Mouse (Mus musculus): ENCODE measurements at regions not wholly inside any gene's neighbourhood (a gene's known extent, or its start where the extent isn't known, plus 50 kb on each side); places are given as distances from the start of the nearest gene placed in this dataset.

DNA sequence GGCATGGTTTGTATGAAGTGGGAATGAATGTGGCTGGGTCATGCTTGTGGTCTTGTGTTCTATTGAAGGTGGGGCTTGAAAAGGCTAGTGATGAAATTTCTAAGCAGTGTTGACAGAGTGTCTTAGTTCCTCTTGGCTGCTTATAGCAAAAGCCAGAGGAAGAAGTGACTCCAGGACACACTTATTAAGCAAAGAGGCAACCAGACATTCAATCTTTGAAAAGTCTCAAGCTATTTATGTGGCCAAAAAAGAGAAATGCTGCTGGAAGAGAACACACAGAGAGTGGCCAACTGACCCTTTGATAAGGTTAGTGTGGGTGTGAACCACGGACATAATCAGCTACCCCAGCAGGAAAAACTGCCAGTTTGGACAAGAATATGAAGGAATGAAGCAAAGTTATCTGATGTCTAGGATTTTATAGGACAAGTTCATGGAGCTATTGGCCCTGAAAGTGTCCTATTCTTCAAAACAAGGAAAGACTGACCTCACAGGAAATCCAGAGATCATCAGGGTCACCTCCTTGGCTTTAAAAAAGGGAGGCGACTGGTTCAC is 104.4 kb upstream of the Nxt1 start:
- ATAC-seq, result no peak
- 66% methylated on average over 2 of the region's 2 CpGs for WGBS
- H3K27ac ChIP-seq (ENCODE audit: low read length), result no peak overlapping the region

DNA sequence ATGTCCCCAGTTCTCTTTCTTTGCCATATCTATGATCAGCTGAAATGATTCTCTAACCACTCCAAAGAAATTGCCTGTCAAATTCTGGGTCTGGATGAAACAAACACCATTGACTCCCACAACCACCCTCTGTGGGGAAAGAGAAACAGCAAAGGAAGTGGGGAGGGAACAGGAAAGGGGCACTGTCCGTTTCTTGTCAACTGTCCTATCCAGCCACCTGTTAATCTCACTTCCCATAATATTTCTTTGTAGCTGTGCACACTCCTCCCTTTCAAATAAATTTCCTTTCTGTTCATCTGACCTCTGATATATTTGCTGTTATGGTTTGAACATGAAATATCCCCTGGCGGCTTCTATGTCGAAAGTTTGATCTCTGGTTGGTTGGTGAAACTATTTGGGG is 109.0 kb upstream of the Nxt1 start:
- no peaks in the 10 kb centered on the region for H3K36me3 ChIP-seq (ENCODE audit: control insufficient read depth, insufficient read depth, low read length)
- no peak overlapping the region for H3K9ac ChIP-seq (ENCODE audit: low read depth, low read length)
- no peak overlapping the region for H3K27ac ChIP-seq (ENCODE audit: low read length)
- no peak overlapping the region for H3K4me2 ChIP-seq (ENCODE audit: low read length)
- H3K9me3 ChIP-seq (replicated peaks; ENCODE audit: control insufficient read depth, low read length, poor library complexity, severe bottlenecking), result no peaks in the 10 kb centered on the region
- H3K4me3 ChIP-seq (ENCODE audit: low read depth, low read length), result no peak overlapping the region
- H3K4me1 ChIP-seq (ENCODE audit: control insufficient read depth, insufficient read depth, low read length), result no peaks in the 10 kb centered on the region
- 87% methylated on average over 3 of the region's 3 CpGs for WGBS
- H3K27me3 ChIP-seq (ENCODE audit: control insufficient read depth, insufficient read depth, low read depth, low read length), result no peaks in the 10 kb centered on the region
- no peak for ATAC-seq

More for the DNA sequence above, 104.4 kb upstream of the Nxt1 start:
- Histone ChIP-seq H3K4me2 (ENCODE audit: low read length) (no peak overlapping the region), H3K4me1 (ENCODE audit: control insufficient read depth, insufficient read depth, low read length) (no peaks in the 10 kb centered on the region), H3K36me3 (ENCODE audit: control insufficient read depth, insufficient read depth, low read length) (no peaks in the 10 kb centered on the region), H3K9ac (ENCODE audit: low read depth, low read length) (no peak overlapping the region), H3K4me3 (ENCODE audit: low read depth, low read length) (no peak overlapping the region), H3K27me3 (ENCODE audit: control insufficient read depth, insufficient read depth, low read depth, low read length) (no peaks in the 10 kb centered on the region), H3K9me3 (replicated peaks; ENCODE audit: control insufficient read depth, low read length, poor library complexity, severe bottlenecking) (no peaks in the 10 kb centered on the region)

DNA sequence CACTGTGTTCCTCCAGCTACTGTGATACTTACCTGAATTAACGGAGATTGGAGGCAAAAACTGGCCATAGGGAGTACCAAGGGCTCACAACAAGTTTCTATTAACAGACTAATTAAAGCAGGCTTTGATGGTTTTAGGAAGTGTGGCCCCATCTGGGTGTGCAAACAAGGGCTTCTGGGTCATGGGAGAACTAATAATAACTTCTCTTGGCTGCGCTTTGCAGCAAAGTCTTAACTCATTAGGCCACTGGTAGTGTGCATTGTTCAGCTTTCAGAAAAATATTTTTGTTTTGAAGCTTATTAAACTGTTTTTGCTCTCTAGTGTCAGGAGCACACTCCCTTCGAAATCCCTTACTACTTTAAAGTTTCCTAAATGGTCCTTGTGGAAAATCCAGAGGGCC is 110.4 kb upstream of the Nxt1 start:
- H3K4me2 ChIP-seq (ENCODE audit: low read length), result no peak overlapping the region
- no peak overlapping the region for H3K4me3 ChIP-seq (ENCODE audit: low read depth, low read length)
- 77% methylated on average over 3 of the region's 3 CpGs for WGBS
- no peaks in the 10 kb centered on the region for H3K36me3 ChIP-seq (ENCODE audit: control insufficient read depth, insufficient read depth, low read length)
- H3K27me3 ChIP-seq (ENCODE audit: control insufficient read depth, insufficient read depth, low read depth, low read length), result no peaks in the 10 kb centered on the region
- no peak overlapping the region for H3K9ac ChIP-seq (ENCODE audit: low read depth, low read length)
- no peak for ATAC-seq
- no peaks in the 10 kb centered on the region for H3K9me3 ChIP-seq (replicated peaks; ENCODE audit: control insufficient read depth, low read length, poor library complexity, severe bottlenecking)
- no peak overlapping the region for H3K27ac ChIP-seq (ENCODE audit: low read length)
- no peaks in the 10 kb centered on the region for H3K4me1 ChIP-seq (ENCODE audit: control insufficient read depth, insufficient read depth, low read length)

DNA sequence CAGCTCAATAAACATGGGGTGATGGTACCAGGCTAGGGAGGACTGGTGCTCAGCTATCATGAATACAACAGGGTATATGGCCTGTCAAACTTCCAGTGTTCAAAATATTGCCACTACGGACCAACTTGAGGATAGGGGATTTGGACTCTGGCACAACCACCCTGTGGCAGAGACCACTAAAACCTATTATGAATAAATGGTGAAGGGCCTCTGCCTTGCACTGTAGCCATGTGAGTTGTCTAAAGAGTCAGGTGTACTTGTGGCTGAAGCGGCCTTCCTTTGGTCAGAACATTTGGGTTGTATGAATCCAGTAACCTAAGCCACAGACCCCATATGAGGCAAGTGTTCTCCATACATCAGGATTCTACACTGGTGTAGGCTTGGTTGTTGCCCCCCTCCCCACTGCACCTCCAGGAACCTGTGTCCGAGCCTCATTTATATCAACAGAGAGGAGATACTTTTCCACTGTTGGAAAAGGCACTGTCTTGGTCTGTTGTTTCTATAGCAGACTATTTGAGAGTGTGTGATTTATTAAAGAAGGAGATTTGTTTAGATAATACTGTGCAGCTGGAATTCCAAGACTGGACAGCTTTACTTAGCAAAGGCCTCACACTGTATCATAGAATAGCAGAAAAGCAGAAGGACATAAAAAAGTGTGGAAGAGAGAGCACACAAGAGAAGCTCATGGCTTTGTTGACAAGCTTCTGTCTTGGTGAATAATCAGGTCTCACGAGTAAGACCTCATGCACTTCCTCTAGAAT is 112.2 kb upstream of the Nxt1 start:
- no peaks in the 10 kb centered on the region for H3K4me1 ChIP-seq (ENCODE audit: control insufficient read depth, insufficient read depth, low read length)
- no peaks in the 10 kb centered on the region for H3K36me3 ChIP-seq (ENCODE audit: control insufficient read depth, insufficient read depth, low read length)
- H3K27me3 ChIP-seq (ENCODE audit: control insufficient read depth, insufficient read depth, low read depth, low read length), result no peaks in the 10 kb centered on the region
- no peak overlapping the region for H3K4me3 ChIP-seq (ENCODE audit: low read depth, low read length)
- no peak overlapping the region for H3K9ac ChIP-seq (ENCODE audit: low read depth, low read length)
- WGBS, result 81% methylated on average over 4 of the region's 4 CpGs
- H3K27ac ChIP-seq (ENCODE audit: low read length), result no peak overlapping the region
- ATAC-seq, result no peak
- no peak overlapping the region for H3K4me2 ChIP-seq (ENCODE audit: low read length)
- H3K9me3 ChIP-seq (replicated peaks; ENCODE audit: control insufficient read depth, low read length, poor library complexity, severe bottlenecking), result no peaks in the 10 kb centered on the region

DNA sequence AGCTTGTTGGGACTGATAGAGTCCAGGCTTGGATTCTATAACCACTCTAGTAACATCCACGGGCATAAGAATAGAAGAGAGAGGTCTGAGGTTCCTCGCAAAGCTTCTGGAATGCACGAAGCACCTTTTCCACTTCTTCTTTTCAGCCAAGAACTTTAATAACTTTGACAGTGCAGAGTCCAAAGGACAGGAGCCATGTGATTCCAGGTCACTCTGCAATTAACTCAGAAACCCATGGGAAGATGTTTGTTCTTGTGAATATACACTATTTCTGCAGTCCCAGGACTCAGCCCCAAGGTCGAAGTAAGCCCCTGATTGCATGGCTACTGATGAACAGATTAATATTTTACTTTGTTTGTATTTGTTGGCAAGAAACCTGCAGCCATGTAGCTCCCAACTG is 113.0 kb upstream of the Nxt1 start:
- no peak for ATAC-seq
- H3K27me3 ChIP-seq (ENCODE audit: control insufficient read depth, insufficient read depth, low read depth, low read length), result no peaks in the 10 kb centered on the region
- no peak overlapping the region for H3K9ac ChIP-seq (ENCODE audit: low read depth, low read length)

DNA sequence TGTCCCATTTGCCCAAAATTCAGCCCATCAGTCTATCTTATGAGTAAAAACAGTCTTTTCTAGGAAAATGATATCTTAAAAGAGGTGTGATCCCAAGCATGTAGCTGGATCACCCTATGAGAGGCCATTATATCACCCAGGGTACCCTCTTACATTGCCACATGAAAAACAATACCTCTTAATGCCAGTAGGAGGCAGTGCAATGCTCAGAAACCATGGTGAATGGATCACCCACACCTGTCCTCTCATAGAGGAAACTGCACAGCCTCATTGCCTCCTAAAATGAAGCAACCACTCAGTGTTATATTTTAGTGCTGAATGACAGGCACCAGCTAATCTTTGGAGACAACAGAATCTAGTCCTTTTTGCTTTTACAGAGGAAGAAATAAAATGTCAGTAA is 114.0 kb upstream of the Nxt1 start:
- no peak for ATAC-seq
- Histone ChIP-seq H3K9ac (ENCODE audit: low read depth, low read length) (no peak overlapping the region), H3K4me1 (ENCODE audit: control insufficient read depth, insufficient read depth, low read length) (no peaks in the 10 kb centered on the region), H3K4me2 (ENCODE audit: low read length) (no peak overlapping the region), H3K9me3 (replicated peaks; ENCODE audit: control insufficient read depth, low read length, poor library complexity, severe bottlenecking) (no peaks in the 10 kb centered on the region), H3K27ac (ENCODE audit: low read length) (no peak overlapping the region), H3K36me3 (ENCODE audit: control insufficient read depth, insufficient read depth, low read length) (no peaks in the 10 kb centered on the region), H3K4me3 (ENCODE audit: low read depth, low read length) (no peak overlapping the region), H3K27me3 (ENCODE audit: control insufficient read depth, insufficient read depth, low read depth, low read length) (no peaks in the 10 kb centered on the region)

More for the DNA sequence above, 113.0 kb upstream of the Nxt1 start:
- H3K4me2 ChIP-seq (ENCODE audit: low read length), result no peak overlapping the region
- no peaks in the 10 kb centered on the region for H3K9me3 ChIP-seq (replicated peaks; ENCODE audit: control insufficient read depth, low read length, poor library complexity, severe bottlenecking)
- H3K36me3 ChIP-seq (ENCODE audit: control insufficient read depth, insufficient read depth, low read length), result no peaks in the 10 kb centered on the region
- H3K27ac ChIP-seq (ENCODE audit: low read length), result no peak overlapping the region
- no peaks in the 10 kb centered on the region for H3K4me1 ChIP-seq (ENCODE audit: control insufficient read depth, insufficient read depth, low read length)
- H3K4me3 ChIP-seq (ENCODE audit: low read depth, low read length), result no peak overlapping the region
- WGBS, result 89% methylated on average over 4 of the region's 4 CpGs

DNA sequence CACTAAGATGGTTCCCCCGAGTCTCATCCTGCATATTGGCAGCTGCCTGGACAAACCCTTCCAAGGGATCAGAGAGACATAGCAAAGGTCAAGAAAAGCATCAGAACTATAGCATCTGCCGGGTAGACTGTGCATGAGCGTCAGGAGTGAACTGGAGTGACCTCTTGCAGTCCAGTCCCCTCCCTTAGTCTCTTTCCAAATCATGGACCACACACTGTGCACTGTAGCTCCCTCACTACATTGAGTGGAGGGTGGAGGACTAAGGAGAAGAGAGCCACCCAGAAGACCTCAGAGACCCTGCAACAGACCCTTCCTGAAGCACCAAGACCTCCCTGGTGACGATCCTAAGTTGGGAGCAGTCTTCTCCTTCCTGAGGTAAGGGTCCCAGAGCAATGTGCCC is 107.8 kb upstream of the Cd93 start:
- no peaks in the 10 kb centered on the region for H3K9me3 ChIP-seq (replicated peaks; ENCODE audit: control insufficient read depth, low read length, poor library complexity, severe bottlenecking)
- no peak overlapping the region for H3K27ac ChIP-seq (ENCODE audit: low read length)
- H3K27me3 ChIP-seq (ENCODE audit: control insufficient read depth, insufficient read depth, low read depth, low read length), result no peaks in the 10 kb centered on the region
- ATAC-seq, result no peak
- H3K4me3 ChIP-seq (ENCODE audit: low read depth, low read length), result no peak overlapping the region
- WGBS, result 91% methylated on average over 4 of the region's 4 CpGs
- no peak overlapping the region for H3K4me2 ChIP-seq (ENCODE audit: low read length)
- no peaks in the 10 kb centered on the region for H3K4me1 ChIP-seq (ENCODE audit: control insufficient read depth, insufficient read depth, low read length)
- no peak overlapping the region for H3K9ac ChIP-seq (ENCODE audit: low read depth, low read length)
- H3K36me3 ChIP-seq (ENCODE audit: control insufficient read depth, insufficient read depth, low read length), result no peaks in the 10 kb centered on the region

DNA sequence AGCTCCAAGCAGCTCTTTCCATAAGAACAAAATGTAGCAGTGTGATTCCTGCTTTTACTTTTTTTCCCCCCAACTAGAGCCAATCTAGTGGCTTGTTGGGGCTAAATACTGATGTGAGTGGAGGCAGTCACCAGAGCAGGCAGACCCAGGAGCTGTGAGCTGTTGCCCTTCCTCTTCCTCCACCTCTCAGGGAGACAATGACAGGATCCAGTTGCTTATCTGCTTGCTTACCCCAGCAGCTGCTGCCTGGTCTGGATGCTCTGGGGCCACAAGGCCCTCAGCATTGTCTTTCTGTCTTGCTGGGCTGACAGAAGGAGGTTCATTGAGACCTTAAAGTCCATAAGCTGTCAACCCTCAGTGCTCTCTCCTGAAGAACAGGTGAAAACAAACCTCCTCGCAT is 106.3 kb upstream of the Cd93 start:
- H3K9ac ChIP-seq (ENCODE audit: low read depth, low read length), result no peak overlapping the region
- H3K4me3 ChIP-seq (ENCODE audit: low read depth, low read length), result no peak overlapping the region
- no peak overlapping the region for H3K4me2 ChIP-seq (ENCODE audit: low read length)
- H3K27ac ChIP-seq (ENCODE audit: low read length), result no peak overlapping the region
- 86% methylated on average over 1 of the region's 1 CpGs for WGBS
- H3K9me3 ChIP-seq (replicated peaks; ENCODE audit: control insufficient read depth, low read length, poor library complexity, severe bottlenecking), result no peaks in the 10 kb centered on the region
- no peaks in the 10 kb centered on the region for H3K36me3 ChIP-seq (ENCODE audit: control insufficient read depth, insufficient read depth, low read length)
- ATAC-seq, result no peak
- no peaks in the 10 kb centered on the region for H3K4me1 ChIP-seq (ENCODE audit: control insufficient read depth, insufficient read depth, low read length)
- H3K27me3 ChIP-seq (ENCODE audit: control insufficient read depth, insufficient read depth, low read depth, low read length), result no peaks in the 10 kb centered on the region

DNA sequence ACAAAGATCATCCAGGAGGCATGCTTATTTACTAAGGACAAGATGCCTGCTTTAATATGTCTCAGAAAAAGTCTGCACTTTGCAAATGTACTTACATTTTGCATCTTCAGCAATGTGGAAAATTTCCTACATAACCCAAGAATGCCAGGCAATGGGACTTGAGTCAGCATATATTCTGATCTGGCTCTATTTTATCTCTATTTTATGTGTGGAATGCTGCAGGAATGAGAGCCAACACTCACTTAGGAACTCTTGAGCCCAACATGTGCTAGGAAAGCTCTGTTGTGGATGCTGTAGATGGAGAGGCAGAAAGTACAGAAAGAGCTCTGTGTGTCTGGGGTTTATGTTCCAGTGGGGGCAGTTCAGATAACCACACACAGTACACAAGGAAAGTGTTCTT is 99.0 kb upstream of the Cd93 start:
- H3K36me3 ChIP-seq (ENCODE audit: control insufficient read depth, insufficient read depth, low read length), result no peaks in the 10 kb centered on the region
- H3K27me3 ChIP-seq (ENCODE audit: control insufficient read depth, insufficient read depth, low read depth, low read length), result no peaks in the 10 kb centered on the region
- no peaks in the 10 kb centered on the region for H3K4me1 ChIP-seq (ENCODE audit: control insufficient read depth, insufficient read depth, low read length)
- no peak overlapping the region for H3K4me3 ChIP-seq (ENCODE audit: low read depth, low read length)
- H3K9ac ChIP-seq (ENCODE audit: low read depth, low read length), result no peak overlapping the region
- ATAC-seq, result no peak
- no peak overlapping the region for H3K4me2 ChIP-seq (ENCODE audit: low read length)
- no peaks in the 10 kb centered on the region for H3K9me3 ChIP-seq (replicated peaks; ENCODE audit: control insufficient read depth, low read length, poor library complexity, severe bottlenecking)
- H3K27ac ChIP-seq (ENCODE audit: low read length), result no peak overlapping the region
